Mouse (Mus musculus): Measurements from ENCODE around the gene Usp46. TPM values are rescaled to one million over a fixed set of nuclear protein-coding genes. Genes with fewer than 3 reads are reported as not detected.

Usp46 gene
- polyA plus RNA-seq, 1 experiment from 2014 or later, result 49.4 TPM

DNA sequence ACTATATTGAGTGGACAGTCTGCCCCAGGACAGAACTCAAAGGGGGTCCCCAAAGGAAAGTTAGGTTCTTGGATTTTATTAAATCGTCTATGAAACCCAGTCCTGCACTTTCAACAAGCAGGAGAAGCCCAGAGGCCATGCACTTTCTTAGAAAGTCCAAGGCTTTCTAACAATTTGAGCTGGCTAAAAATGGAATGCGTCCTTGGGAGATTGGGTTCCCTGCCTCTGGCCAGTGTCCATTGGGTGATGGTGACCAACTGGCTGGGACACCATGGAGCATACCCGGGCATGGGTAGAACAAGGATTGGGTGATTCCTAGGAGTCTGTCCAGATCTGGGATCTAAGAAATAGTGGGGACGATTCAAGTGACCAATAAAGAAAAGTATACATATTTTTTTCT is 47.7 kb downstream of the Usp46 start:
- Histone ChIP-seq H3K36me3 (ENCODE audit: control insufficient read depth, insufficient read depth, low read length) (0 out of 2 replicates have a peak, but pooled peaks cover 3% of the 10 kb centered on the region), H3K27ac (replicated peaks; ENCODE audit: low read depth, low read length) (no peak overlapping the region), H3K4me2 (ENCODE audit: low read length) (no peak overlapping the region), H3K4me1 (ENCODE audit: control insufficient read depth, insufficient read depth, low read length) (no peaks in the 10 kb centered on the region), H3K9me3 (ENCODE audit: control insufficient read depth, low read length) (no peaks in the 10 kb centered on the region), H3K27me3 (ENCODE audit: control insufficient read depth, insufficient read depth, low read length) (no peaks in the 10 kb centered on the region), H3K4me3 (replicated peaks; ENCODE audit: low read depth, low read length) (no peak overlapping the region), H3K9ac (replicated peaks; ENCODE audit: low read length) (no peak overlapping the region)
- 83% methylated on average over 4 of the region's 4 CpGs for WGBS
- ATAC-seq (ENCODE audit: low FRiP score, low TSS enrichment) (no peak), DNase-seq (no peak)

DNA sequence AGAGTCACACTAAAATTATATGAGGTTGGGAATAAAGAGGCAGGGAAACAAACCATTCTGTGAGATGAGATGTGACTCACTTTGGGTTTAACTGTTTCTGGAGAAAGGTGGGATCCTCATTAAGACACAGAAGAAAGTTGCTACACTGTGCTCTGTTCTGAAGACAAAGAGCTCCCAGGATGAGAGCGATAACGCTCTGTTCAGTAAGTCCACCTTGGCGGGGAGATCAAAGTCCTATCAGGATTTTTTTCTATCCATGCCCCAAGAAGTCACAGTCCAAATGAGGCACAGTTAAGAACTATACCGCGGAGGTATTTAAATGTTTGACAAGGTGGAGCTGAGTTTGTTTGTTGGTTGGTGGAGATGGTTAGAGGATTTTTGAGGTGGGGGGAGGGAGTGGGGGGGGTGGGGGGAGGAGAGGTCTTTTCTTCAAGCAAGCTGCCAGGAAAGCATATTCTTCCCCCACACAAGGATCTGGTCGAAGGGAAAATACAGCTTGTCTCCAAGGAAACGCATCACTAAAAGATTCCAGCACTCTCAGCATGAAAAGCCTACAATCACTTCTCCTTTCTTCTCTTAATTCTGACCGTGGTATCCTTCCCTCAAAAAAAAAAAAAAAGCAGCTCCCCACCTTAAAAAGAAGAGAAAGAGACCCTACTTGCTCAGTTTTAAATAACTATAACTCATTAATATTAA is 49.2 kb downstream of the Usp46 start:
- DNase-seq, result peak; percentile 33
- no peak overlapping the region for H3K9ac ChIP-seq (replicated peaks; ENCODE audit: low read length)
- peaks cover 13% of the 10 kb centered on the region; the same call in 1 of the 2 replicates for H3K36me3 ChIP-seq (ENCODE audit: control insufficient read depth, insufficient read depth, low read length)
- H3K4me1 ChIP-seq (ENCODE audit: control insufficient read depth, insufficient read depth, low read length), result no peaks in the 10 kb centered on the region
- H3K9me3 ChIP-seq (ENCODE audit: control insufficient read depth, low read length), result no peaks in the 10 kb centered on the region
- ATAC-seq (ENCODE audit: low FRiP score, low TSS enrichment), result no peak
- no peak overlapping the region for H3K27ac ChIP-seq (replicated peaks; ENCODE audit: low read depth, low read length)
- no peak overlapping the region for H3K4me3 ChIP-seq (replicated peaks; ENCODE audit: low read depth, low read length)
- H3K27me3 ChIP-seq (ENCODE audit: control insufficient read depth, insufficient read depth, low read length), result no peaks in the 10 kb centered on the region
- 49% methylated on average over 8 of the region's 8 CpGs for WGBS
- H3K4me2 ChIP-seq (ENCODE audit: low read length), result no peak overlapping the region

GRCm38 (mm10) chr5:74017488-74017887 is 50.7 kb downstream of the Usp46 start:
- 78% methylated on average over 5 of the region's 5 CpGs for WGBS
- no peak overlapping the region for H3K27ac ChIP-seq (replicated peaks; ENCODE audit: low read depth, low read length)
- H3K4me2 ChIP-seq (ENCODE audit: low read length), result no peak overlapping the region
- no peaks in the 10 kb centered on the region for H3K9me3 ChIP-seq (ENCODE audit: control insufficient read depth, low read length)
- DNase-seq (no peak), ATAC-seq (ENCODE audit: low FRiP score, low TSS enrichment) (no peak)
- peaks cover 13% of the 10 kb centered on the region; the same call in 1 of the 2 replicates for H3K36me3 ChIP-seq (ENCODE audit: control insufficient read depth, insufficient read depth, low read length)
- H3K9ac ChIP-seq (replicated peaks; ENCODE audit: low read length), result no peak overlapping the region
- H3K27me3 ChIP-seq (ENCODE audit: control insufficient read depth, insufficient read depth, low read length), result no peaks in the 10 kb centered on the region
- no peaks in the 10 kb centered on the region for H3K4me1 ChIP-seq (ENCODE audit: control insufficient read depth, insufficient read depth, low read length)
- H3K4me3 ChIP-seq (replicated peaks; ENCODE audit: low read depth, low read length), result no peak overlapping the region

GRCm38 (mm10) chr5:74011629-74012028 is 56.6 kb downstream of the Usp46 start:
- Histone ChIP-seq H3K36me3 (ENCODE audit: control insufficient read depth, insufficient read depth, low read length) (peaks cover 13% of the 10 kb centered on the region; the same call in 1 of the 2 replicates), H3K9me3 (ENCODE audit: control insufficient read depth, low read length) (no peaks in the 10 kb centered on the region), H3K4me1 (ENCODE audit: control insufficient read depth, insufficient read depth, low read length) (no peaks in the 10 kb centered on the region), H3K4me3 (replicated peaks; ENCODE audit: low read depth, low read length) (no peak overlapping the region), H3K9ac (replicated peaks; ENCODE audit: low read length) (no peak overlapping the region), H3K27me3 (ENCODE audit: control insufficient read depth, insufficient read depth, low read length) (no peaks in the 10 kb centered on the region), H3K27ac (replicated peaks; ENCODE audit: low read depth, low read length) (no peak overlapping the region), H3K4me2 (ENCODE audit: low read length) (no peak overlapping the region)
- 78% methylated on average over 10 of the region's 10 CpGs for WGBS
- no peak for DNase-seq
- no peak for ATAC-seq (ENCODE audit: low FRiP score, low TSS enrichment)

DNA sequence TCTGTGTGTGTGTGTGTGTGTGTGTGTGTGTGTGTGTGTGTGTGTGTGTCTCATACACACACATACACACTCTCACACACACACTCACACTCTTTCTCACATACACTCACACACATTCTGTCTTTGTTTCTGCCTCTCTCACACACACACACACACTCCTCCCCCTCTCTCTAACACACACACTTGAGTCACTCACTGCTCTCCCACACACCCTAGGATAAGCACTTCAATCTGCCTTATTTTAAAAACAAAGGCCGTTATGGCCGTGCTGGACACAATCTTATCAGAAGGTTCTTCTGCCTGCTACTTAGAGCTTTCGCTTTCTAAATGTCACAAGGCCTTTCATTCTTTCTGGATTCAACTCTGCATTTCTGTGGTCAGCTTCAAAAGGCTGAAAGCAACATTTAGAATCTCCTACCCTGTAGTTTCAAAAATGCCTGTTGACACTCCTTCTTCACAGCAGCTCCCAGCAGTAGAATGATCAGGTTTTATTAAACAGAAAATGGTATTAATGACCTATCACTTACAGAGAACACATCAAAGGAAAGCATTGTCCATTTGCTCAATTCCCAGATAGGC is 60.6 kb downstream of the Usp46 start:
- no peaks in the 10 kb centered on the region for H3K9me3 ChIP-seq (ENCODE audit: control insufficient read depth, low read length)
- DNase-seq (no peak), ATAC-seq (ENCODE audit: low FRiP score, low TSS enrichment) (no peak)
- peaks cover 10% of the 10 kb centered on the region; the same call in 1 of the 2 replicates for H3K36me3 ChIP-seq (ENCODE audit: control insufficient read depth, insufficient read depth, low read length)
- H3K9ac ChIP-seq (replicated peaks; ENCODE audit: low read length), result no peak overlapping the region
- no peaks in the 10 kb centered on the region for H3K27me3 ChIP-seq (ENCODE audit: control insufficient read depth, insufficient read depth, low read length)
- H3K4me2 ChIP-seq (ENCODE audit: low read length), result no peak overlapping the region
- H3K4me1 ChIP-seq (ENCODE audit: control insufficient read depth, insufficient read depth, low read length), result no peaks in the 10 kb centered on the region
- no peak overlapping the region for H3K27ac ChIP-seq (replicated peaks; ENCODE audit: low read depth, low read length)
- 89% methylated on average over 3 of the region's 3 CpGs for WGBS
- H3K4me3 ChIP-seq (replicated peaks; ENCODE audit: low read depth, low read length), result no peak overlapping the region

DNA sequence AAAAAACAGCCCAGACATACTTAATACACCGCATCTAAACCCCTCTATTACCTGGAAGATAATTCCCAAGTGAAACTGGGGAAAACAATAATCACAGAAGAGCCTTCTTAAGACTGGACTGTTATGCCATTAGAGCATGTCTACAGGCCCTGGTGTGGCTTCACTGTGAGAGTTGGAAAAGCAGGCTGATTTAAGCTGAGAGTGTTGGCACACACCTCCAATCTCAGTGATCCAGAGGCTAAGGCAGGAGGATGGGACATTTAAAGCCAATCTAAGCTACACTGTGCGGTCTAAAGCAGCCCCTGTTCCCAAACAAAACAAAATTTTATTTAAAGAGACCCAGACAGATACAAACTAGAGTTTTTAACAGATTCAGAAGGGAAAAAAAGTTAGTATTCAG is 62.3 kb downstream of the Usp46 start:
- H3K4me2 ChIP-seq (ENCODE audit: low read length), result no peak overlapping the region
- DNase-seq (no peak), ATAC-seq (ENCODE audit: low FRiP score, low TSS enrichment) (no peak)
- H3K27me3 ChIP-seq (ENCODE audit: control insufficient read depth, insufficient read depth, low read length), result no peaks in the 10 kb centered on the region
- no peak overlapping the region for H3K9ac ChIP-seq (replicated peaks; ENCODE audit: low read length)
- no peaks in the 10 kb centered on the region for H3K4me1 ChIP-seq (ENCODE audit: control insufficient read depth, insufficient read depth, low read length)
- 96% methylated on average over 2 of the region's 2 CpGs for WGBS
- peaks cover 21% of the 10 kb centered on the region for H3K36me3 ChIP-seq (ENCODE audit: control insufficient read depth, insufficient read depth, low read length)
- H3K9me3 ChIP-seq (ENCODE audit: control insufficient read depth, low read length), result no peaks in the 10 kb centered on the region
- H3K4me3 ChIP-seq (replicated peaks; ENCODE audit: low read depth, low read length), result no peak overlapping the region
- H3K27ac ChIP-seq (replicated peaks; ENCODE audit: low read depth, low read length), result no peak overlapping the region

- 94% methylated on average over 9 of the region's 9 CpGs for WGBS
- Histone ChIP-seq H3K4me2 (ENCODE audit: low read length) (no peak overlapping the region), H3K4me3 (replicated peaks; ENCODE audit: low read depth, low read length) (no peak overlapping the region), H3K4me1 (ENCODE audit: control insufficient read depth, insufficient read depth, low read length) (no peaks in the 10 kb centered on the region), H3K27me3 (ENCODE audit: control insufficient read depth, insufficient read depth, low read length) (no peaks in the 10 kb centered on the region), H3K36me3 (ENCODE audit: control insufficient read depth, insufficient read depth, low read length) (peaks cover 28% of the 10 kb centered on the region), H3K27ac (replicated peaks; ENCODE audit: low read depth, low read length) (no peak overlapping the region), H3K9ac (replicated peaks; ENCODE audit: low read length) (no peak overlapping the region), H3K9me3 (ENCODE audit: control insufficient read depth, low read length) (no peaks in the 10 kb centered on the region)
- DNase-seq (no peak), ATAC-seq (ENCODE audit: low FRiP score, low TSS enrichment) (no peak)
Measured at GRCm38 (mm10) chr5:74001743-74002142, 66.5 kb downstream of the Usp46 start.

- Histone ChIP-seq H3K9me3 (ENCODE audit: control insufficient read depth, low read length) (no peaks in the 10 kb centered on the region), H3K36me3 (ENCODE audit: control insufficient read depth, insufficient read depth, low read length) (peaks cover 22% of the 10 kb centered on the region), H3K27me3 (ENCODE audit: control insufficient read depth, insufficient read depth, low read length) (no peaks in the 10 kb centered on the region), H3K4me3 (replicated peaks; ENCODE audit: low read depth, low read length) (no peak overlapping the region), H3K4me1 (ENCODE audit: control insufficient read depth, insufficient read depth, low read length) (no peaks in the 10 kb centered on the region), H3K4me2 (ENCODE audit: low read length) (no peak overlapping the region), H3K27ac (replicated peaks; ENCODE audit: low read depth, low read length) (no peak overlapping the region), H3K9ac (replicated peaks; ENCODE audit: low read length) (no peak overlapping the region)
- DNase-seq (no peak), ATAC-seq (ENCODE audit: low FRiP score, low TSS enrichment) (no peak)
- WGBS, result 85% methylated on average over 5 of the region's 5 CpGs
Measured at GRCm38 (mm10) chr5:73998966-73999365, 69.3 kb downstream of the Usp46 start.

- no peak for DNase-seq
- Histone ChIP-seq H3K4me2 (ENCODE audit: low read length) (no peak overlapping the region), H3K9me3 (ENCODE audit: control insufficient read depth, low read length) (no peaks in the 10 kb centered on the region), H3K27me3 (ENCODE audit: control insufficient read depth, insufficient read depth, low read length) (no peaks in the 10 kb centered on the region), H3K4me3 (replicated peaks; ENCODE audit: low read depth, low read length) (no peak overlapping the region), H3K9ac (replicated peaks; ENCODE audit: low read length) (no peak overlapping the region), H3K4me1 (ENCODE audit: control insufficient read depth, insufficient read depth, low read length) (no peaks in the 10 kb centered on the region), H3K27ac (replicated peaks; ENCODE audit: low read depth, low read length) (no peak overlapping the region), H3K36me3 (ENCODE audit: control insufficient read depth, insufficient read depth, low read length) (no peaks in the 10 kb centered on the region)
- no peak for ATAC-seq (ENCODE audit: low FRiP score, low TSS enrichment)
Measured at GRCm38 (mm10) chr5:73994850-73995249, 73.4 kb downstream of the Usp46 start.

Data from midbrain, embryonic 14.5 days (tissue).